Mouse (Mus musculus): Measurements from ENCODE around the gene Cpn1. TPM values are rescaled to one million over a fixed set of nuclear protein-coding genes. Genes with fewer than 3 reads are reported as not detected.
A peak's percentile ranks its signal among the peaks of the same experiment; 100 is the strongest.

Gene Cpn1
- total and polyA plus RNA-seq, 3 experiments, result 0.27 to 0.33 TPM; not detected in 1

DNA sequence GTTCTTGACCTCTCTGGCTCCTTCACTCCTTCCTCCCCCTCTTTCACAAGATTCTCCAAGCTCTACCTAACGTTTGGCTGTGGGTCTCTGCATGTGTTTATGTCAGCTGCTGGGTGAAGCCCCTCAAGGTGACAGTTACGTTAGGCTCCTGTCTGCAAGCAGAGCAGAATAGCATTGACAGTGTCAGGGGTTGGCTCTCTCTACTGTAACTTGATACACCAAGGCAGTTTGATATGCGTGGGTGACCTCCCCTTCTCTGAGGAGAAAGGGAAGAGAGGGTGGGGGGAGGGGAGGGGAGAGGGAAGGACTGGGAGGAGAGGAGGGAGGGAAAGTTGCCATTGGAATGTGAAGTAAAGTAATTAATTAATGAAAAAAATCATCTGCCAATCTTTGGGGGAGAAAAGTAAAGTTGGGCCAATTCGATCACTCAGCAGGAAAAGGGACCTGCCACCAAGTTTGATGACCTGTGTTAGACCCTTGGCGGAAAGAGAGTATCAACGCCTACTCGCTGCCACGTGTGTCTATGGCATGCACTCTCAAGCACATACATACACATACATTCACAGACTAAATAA, 40.7 kb upstream of the Cpn1 start:
- no peaks in the 10 kb centered on the region for H3K79me2 ChIP-seq (ENCODE audit: control insufficient read depth, insufficient read depth, low read length, poor library complexity)
- DNase-seq (ENCODE audit: low read depth, low spot score), result peak; percentile 44
- no peak overlapping the region for H3K9ac ChIP-seq (ENCODE audit: control insufficient read depth, low read depth, low read length, poor library complexity, severe bottlenecking)
- no peaks in the 10 kb centered on the region for H3K36me3 ChIP-seq (ENCODE audit: control insufficient read depth in 1 of 2, insufficient read depth in 2 of 2, low read length in 2 of 2)
- no peaks in the 10 kb centered on the region for H3K27me3 ChIP-seq (ENCODE audit: control insufficient read depth in 1 of 2, insufficient read depth in 2 of 2, low read length in 2 of 2)
- H3K9me3 ChIP-seq (replicated peaks; ENCODE audit: insufficient read depth, low read length), result no peaks in the 10 kb centered on the region
- H3K4me3 ChIP-seq (ENCODE audit: control insufficient read depth in 1 of 2, insufficient read depth in 1 of 2, low read depth in 2 of 2, low read length in 2 of 2), result no peak overlapping the region
- TF ChIP-seq MYB (IDR thresholded peaks at IDR 0.05; ENCODE audit: low read depth, low read length) (0 out of 2 replicates have a peak, but pooled peaks have one; percentile 6), SMC3 (IDR thresholded peaks at IDR 0.05; ENCODE audit: low read depth, low read length) (no peak)
- no peak overlapping the region for H3K27ac ChIP-seq (ENCODE audit: control insufficient read depth, low read depth, low read length)
- peaks cover 2 to 6% of the 10 kb centered on the region in 2 experiments; a peak in 3 of 4 replicates for H3K4me1 ChIP-seq (ENCODE audit: control insufficient read depth in 1 of 2, insufficient read depth in 2 of 2, low read length in 2 of 2)

DNA sequence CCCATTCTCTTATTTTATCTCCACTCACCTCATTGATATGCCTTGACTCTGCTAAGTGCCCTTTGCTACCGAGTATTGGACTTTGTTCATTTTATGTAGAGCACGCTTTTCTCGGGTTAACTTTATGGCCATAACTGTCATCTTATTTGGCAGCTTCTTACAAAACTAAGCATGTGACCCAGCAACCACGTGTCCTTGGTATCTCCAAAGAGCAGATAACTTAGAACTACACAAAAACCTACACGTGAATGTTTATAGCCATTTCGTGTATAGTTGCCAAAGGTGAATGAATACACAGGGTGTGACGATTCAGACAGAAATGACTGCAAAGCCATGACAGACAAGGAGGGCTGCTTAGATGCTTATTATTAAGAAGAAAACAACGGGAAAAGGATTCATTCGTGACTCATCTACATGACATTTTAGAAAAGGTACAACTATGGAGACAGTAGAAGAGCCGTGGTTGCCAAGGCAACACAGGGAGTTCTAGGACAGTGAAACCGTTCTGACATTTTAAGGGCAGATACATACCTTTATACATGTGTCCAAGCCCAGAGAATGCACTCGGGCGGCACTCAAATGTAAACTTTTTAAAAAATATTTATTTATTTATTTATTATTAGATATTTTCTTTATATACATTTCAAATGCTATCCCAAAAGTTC, 38.7 kb upstream of the Cpn1 start:
- peaks cover 2 to 6% of the 10 kb centered on the region in 2 experiments; a peak in 3 of 4 replicates for H3K4me1 ChIP-seq (ENCODE audit: control insufficient read depth in 1 of 2, insufficient read depth in 2 of 2, low read length in 2 of 2)
- no peaks in the 10 kb centered on the region for H3K9me3 ChIP-seq (replicated peaks; ENCODE audit: insufficient read depth, low read length)
- TF ChIP-seq ZNF384 (IDR thresholded peaks at IDR 0.05; ENCODE audit: low read depth, low read length) (no peak), NELFE (IDR thresholded peaks at IDR 0.05; ENCODE audit: low read depth, low read length) (no peak), KAT2A (conservative IDR thresholded peaks at IDR 0.05; ENCODE audit: low read depth, low read length) (no peak), MXI1 (IDR thresholded peaks at IDR 0.05; ENCODE audit: low read depth, low read length) (peak; percentile 61; the same call in 1 of the 2 replicates), GATA1 (IDR thresholded peaks at IDR 0.05; ENCODE audit: low read depth, low read length) (no peak), SIN3A (IDR thresholded peaks at IDR 0.05; ENCODE audit: low read length) (no peak), TCF12 (IDR thresholded peaks at IDR 0.05; ENCODE audit: low read depth, low read length) (no peak), JUND (IDR thresholded peaks at IDR 0.05; ENCODE audit: low read depth, low read length) (no peak), TAL1 (IDR thresholded peaks at IDR 0.05; ENCODE audit: low read length) (no peak), SMC3 (IDR thresholded peaks at IDR 0.05; ENCODE audit: low read depth, low read length) (no peak), MAX (IDR thresholded peaks at IDR 0.05; ENCODE audit: low read length) (peak; percentile 84), POLR2AphosphoS5 (IDR thresholded peaks at IDR 0.05; ENCODE audit: borderline replicate concordance, low read depth, low read length) (no peak), USF2 (IDR thresholded peaks at IDR 0.05; ENCODE audit: borderline replicate concordance in 1 of 2, insufficient read depth in 1 of 2, low read depth in 1 of 2, low read length in 2 of 2) (peak in 1 of 2 experiments; percentile 75; a peak in 1 of 4 replicates), RAD21 (IDR thresholded peaks at IDR 0.05; ENCODE audit: low read depth, low read length) (no peak), ZKSCAN1 (IDR thresholded peaks at IDR 0.05; ENCODE audit: low read depth, low read length) (no peak), RCOR1 (IDR thresholded peaks at IDR 0.05; ENCODE audit: low read depth, low read length) (no peak), MYC (IDR thresholded peaks at IDR 0.05; ENCODE audit: low read depth, low read length) (no peak), MAFK (IDR thresholded peaks at IDR 0.05; ENCODE audit: borderline replicate concordance, low read depth, low read length) (no peak), MAZ (IDR thresholded peaks at IDR 0.05; ENCODE audit: low read depth, low read length) (no peak), MEF2A (IDR thresholded peaks at IDR 0.05; ENCODE audit: extremely low read depth, insufficient replicate concordance, low read depth, low read length, poor library complexity, severe bottlenecking) (no peak), GABPA (IDR thresholded peaks at IDR 0.05; ENCODE audit: low read depth, low read length) (no peak), BHLHE40 (IDR thresholded peaks at IDR 0.05; ENCODE audit: borderline replicate concordance, low read depth, low read length) (no peak), E2F4 (IDR thresholded peaks at IDR 0.05; ENCODE audit: borderline replicate concordance, low read depth, low read length) (no peak), USF1 (IDR thresholded peaks at IDR 0.05; ENCODE audit: low read depth, low read length) (peak; percentile 86), MYB (IDR thresholded peaks at IDR 0.05; ENCODE audit: low read depth, low read length) (no peak), CHD2 (IDR thresholded peaks at IDR 0.05; ENCODE audit: low read length) (no peak), TBP (IDR thresholded peaks at IDR 0.05; ENCODE audit: low read depth, low read length) (no peak), ZC3H11A (IDR thresholded peaks at IDR 0.05; ENCODE audit: low read depth, low read length) (no peak), ZMIZ1 (IDR thresholded peaks at IDR 0.05; ENCODE audit: low read depth, low read length) (no peak), CTCF (IDR thresholded peaks at IDR 0.05 in 2 of 3, conservative IDR thresholded peaks at IDR 0.05 in 1 of 3; ENCODE audit: control insufficient read depth in 1 of 3, insufficient read depth in 1 of 3, low read depth in 2 of 3, low read length in 3 of 3, poor library complexity in 1 of 3, severe bottlenecking in 1 of 3) (no peak)
- no peak overlapping the region for H3K9ac ChIP-seq (ENCODE audit: control insufficient read depth, low read depth, low read length, poor library complexity, severe bottlenecking)
- no peaks in the 10 kb centered on the region for H3K36me3 ChIP-seq (ENCODE audit: control insufficient read depth in 1 of 2, insufficient read depth in 2 of 2, low read length in 2 of 2)
- H3K27ac ChIP-seq (ENCODE audit: control insufficient read depth, low read depth, low read length), result no peak overlapping the region
- H3K4me3 ChIP-seq (ENCODE audit: control insufficient read depth in 1 of 2, insufficient read depth in 1 of 2, low read depth in 2 of 2, low read length in 2 of 2), result no peak overlapping the region
- DNase-seq (ENCODE audit: low read depth, low spot score), result peak; percentile 24
- no peaks in the 10 kb centered on the region for H3K79me2 ChIP-seq (ENCODE audit: control insufficient read depth, insufficient read depth, low read length, poor library complexity)
- H3K27me3 ChIP-seq (ENCODE audit: control insufficient read depth in 1 of 2, insufficient read depth in 2 of 2, low read length in 2 of 2), result no peaks in the 10 kb centered on the region

Measured in MEL (cell line).